Mouse (Mus musculus) cerebellum, adult 9-10 months (tissue): ENCODE results near the gene Trim63.
"Not testable (repeated sequence)": the region's sequence is repeated elsewhere in the genome, so short reads cannot be mapped to it uniquely, and the experiment has no call there.

Experiments used
- DNase-seq: peaks from one replicate; pipeline ENCODE4 v3.0.0; 2022

Trim63 gene

GRCm38 (mm10) chr4:134314876-134315275 is at the start of gene Trim63:
Gene Trim63 (plus strand): TSS chr4:134315120.
- DNase-seq = no peak

- no peak for DNase-seq
Observed at GRCm38 (mm10) chr4:134265860-134266585, 48.9 kb upstream of the Trim63 start.

GRCm38 (mm10) chr4:134268102-134268655 is 46.7 kb upstream of the Trim63 start:
- DNase-seq = no peak

- not testable (repeated sequence) for DNase-seq
Observed at GRCm38 (mm10) chr4:134269622-134270021, 45.3 kb upstream of the Trim63 start.

GRCm38 (mm10) chr4:134271979-134272378 is 42.9 kb upstream of the Trim63 start:
- no peak for DNase-seq

GRCm38 (mm10) chr4:134272731-134273416 is 42.0 kb upstream of the Trim63 start:
- no peak for DNase-seq

GRCm38 (mm10) chr4:134273417-134274345 is 41.2 kb upstream of the Trim63 start:
- DNase-seq = no peak

GRCm38 (mm10) chr4:134284942-134285341 is 30.0 kb upstream of the Trim63 start:
- peak; percentile 24 for DNase-seq

- no peak for DNase-seq
Observed at GRCm38 (mm10) chr4:134286226-134287167, 28.4 kb upstream of the Trim63 start.

GRCm38 (mm10) chr4:134287168-134287564 is 27.8 kb upstream of the Trim63 start:
- DNase-seq = peak; percentile 95

- DNase-seq = peak; percentile 79
Observed at GRCm38 (mm10) chr4:134287575-134288025, 27.3 kb upstream of the Trim63 start, which contains the start of gene Pdik1l. Gene Pdik1l (minus strand): TSS chr4:134287895.

- DNase-seq = peak; percentile 24
Observed at GRCm38 (mm10) chr4:134288397-134289256, 26.3 kb upstream of the Trim63 start.

GRCm38 (mm10) chr4:134292067-134292466 is 22.9 kb upstream of the Trim63 start:
- peak; percentile 62 for DNase-seq

GRCm38 (mm10) chr4:134293061-134293691 is 21.7 kb upstream of the Trim63 start:
- DNase-seq = no peak

- DNase-seq = no peak
Observed at GRCm38 (mm10) chr4:134293692-134294163, 21.2 kb upstream of the Trim63 start.

GRCm38 (mm10) chr4:134296096-134296495 is 18.8 kb upstream of the Trim63 start:
- not testable (repeated sequence) for DNase-seq

GRCm38 (mm10) chr4:134296523-134296922 is 18.4 kb upstream of the Trim63 start:
- DNase-seq = no peak

- no peak for DNase-seq
Observed at GRCm38 (mm10) chr4:134297369-134297768, 17.6 kb upstream of the Trim63 start.

- DNase-seq = no peak
Observed at GRCm38 (mm10) chr4:134298626-134299497, 16.1 kb upstream of the Trim63 start.
